Mouse (Mus musculus): ENCODE measurements around the gene Frk.
A peak's percentile ranks its signal among the peaks of the same experiment; 100 is the strongest.
"Not testable (repeated sequence)": the region's sequence is repeated elsewhere in the genome, so short reads cannot be mapped to it uniquely, and the experiment has no call there.

Gene Frk

DNA sequence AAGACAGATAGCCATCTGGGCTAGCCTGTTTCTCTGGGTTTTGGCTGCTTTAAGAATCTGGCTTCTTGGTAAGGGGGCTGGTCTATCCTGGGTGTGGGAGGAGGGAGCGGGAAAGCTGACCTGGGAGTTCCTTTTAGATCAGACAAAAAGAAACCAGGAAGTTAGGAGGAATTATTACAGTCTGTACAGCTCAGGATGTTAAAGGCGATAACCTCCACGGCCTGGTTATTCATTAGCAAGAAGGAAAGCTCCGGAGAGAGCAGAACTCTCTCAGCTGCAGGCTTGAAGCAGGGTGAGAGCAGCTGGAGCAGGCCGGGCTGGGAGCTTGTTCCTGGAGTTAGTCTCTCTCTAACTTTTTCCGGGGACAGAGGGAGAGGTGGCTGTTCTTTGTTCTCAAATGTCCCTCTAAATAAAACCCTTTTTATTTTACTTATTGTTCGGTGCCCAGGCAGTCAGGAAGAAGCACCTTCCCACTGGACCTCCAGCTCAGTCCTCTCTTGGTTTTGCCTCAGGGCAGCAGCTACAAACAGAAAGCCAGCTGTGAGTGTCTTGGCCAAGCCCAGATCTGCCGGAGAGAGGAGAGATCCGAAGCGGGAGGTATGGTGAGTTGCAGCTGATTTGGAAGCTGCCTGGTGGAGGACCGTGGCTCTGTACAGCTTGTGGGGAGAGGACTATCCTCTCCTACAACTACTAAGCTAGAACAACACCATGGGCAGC is at the start of gene Frk:
TSS of gene Frk (plus strand) at position 103 of the 717 bp plus-strand sequence.
- DNase-seq = no peak

DNA sequence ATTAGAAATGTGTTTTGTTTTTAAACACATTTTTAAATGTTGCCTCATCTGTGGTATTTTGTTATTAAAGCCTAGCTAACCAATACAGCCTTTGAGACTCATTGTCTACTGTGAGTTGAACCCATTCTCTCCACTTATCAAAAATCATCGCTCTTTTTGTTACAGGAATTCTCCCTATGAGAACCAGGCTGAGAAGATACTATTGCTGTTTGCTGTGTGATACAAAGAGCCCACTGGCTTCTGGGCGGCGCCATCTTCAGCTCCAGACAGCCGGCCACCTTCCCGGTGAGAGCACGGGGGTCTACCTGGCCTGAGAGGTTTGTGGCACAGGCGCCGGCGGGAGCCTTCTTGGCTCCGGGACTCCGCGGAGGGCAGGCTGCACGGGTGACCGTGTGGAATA is 49.0 kb upstream of the Frk start:
- not testable (repeated sequence) for DNase-seq

DNA sequence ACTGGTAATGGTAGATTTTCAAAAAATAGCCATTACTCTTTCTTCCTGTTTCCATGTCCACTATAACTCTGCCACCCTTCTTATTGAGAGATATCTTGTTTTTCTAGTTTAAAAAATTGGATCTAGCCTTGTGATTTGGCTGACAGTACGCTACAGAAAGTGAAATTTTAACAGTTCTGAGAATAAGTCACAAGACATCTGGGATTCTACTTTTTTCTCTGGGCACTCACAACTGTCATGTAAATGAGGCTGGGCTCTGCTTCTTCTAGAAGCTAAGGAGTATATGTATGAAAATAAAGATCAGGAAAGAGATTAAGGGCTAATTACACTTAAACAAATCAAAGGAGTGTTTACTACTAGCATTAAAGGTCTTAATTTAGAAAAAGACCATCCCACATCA is 33.7 kb upstream of the Frk start:
- no peak for DNase-seq

DNA sequence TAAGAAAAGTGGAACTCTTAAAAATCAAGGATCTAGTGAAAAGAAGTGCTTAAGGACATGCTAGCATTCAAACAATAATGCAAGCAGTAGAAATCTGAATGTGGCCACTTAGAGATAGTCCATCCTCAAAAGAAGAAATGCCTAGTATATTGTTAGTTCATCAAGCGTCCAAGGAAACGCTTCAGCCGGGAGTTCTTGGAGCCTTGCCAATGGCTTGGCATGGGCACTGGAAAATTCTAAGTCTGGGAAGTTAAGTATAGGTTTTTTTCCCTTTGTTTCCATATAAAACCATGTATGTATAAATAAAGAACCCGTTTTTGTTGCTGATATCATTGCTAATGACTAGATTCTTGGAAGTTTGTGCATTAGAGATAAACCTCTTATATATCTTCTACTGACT is 21.7 kb upstream of the Frk start:
- DNase-seq = no peak

DNA sequence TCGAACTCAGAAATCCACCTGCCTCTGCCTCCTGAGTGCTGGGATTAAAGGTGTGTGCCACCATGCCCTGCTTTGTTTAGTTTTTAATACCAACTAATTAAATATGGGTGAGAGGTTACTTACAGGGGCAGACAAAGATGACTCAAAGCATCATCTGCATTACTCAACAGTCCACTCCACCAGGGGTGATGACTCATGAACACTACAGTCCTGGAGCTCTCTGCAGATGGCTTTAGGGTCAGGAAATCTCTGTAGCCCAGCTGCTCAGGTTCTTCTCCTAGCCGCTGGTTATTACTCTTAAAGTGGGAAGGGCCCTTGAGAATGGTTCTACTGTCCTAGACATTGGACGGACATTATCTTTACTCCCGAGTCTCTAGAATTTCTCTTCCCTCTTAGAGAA is 18.9 kb upstream of the Frk start:
- DNase-seq = no peak

DNA sequence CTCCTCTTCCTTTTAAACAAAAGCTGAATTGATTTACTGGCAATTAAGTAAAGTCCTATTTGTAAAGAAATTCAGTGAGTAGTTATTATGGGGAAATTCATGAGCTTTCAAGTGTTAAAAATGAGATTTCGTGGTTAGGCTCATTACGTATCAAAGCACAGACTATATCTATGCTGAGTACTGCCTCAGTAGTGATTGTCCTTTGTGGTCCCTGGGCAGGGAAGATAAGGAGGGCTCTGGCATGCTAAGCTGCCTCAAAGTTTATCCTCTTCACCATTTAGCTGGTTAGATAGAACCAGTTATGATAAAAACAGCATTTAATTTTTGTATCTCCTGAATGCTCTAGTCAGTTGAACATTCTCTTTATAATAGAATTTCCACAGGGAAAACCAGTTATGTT is 14.2 kb upstream of the Frk start:
- no peak for DNase-seq

DNA sequence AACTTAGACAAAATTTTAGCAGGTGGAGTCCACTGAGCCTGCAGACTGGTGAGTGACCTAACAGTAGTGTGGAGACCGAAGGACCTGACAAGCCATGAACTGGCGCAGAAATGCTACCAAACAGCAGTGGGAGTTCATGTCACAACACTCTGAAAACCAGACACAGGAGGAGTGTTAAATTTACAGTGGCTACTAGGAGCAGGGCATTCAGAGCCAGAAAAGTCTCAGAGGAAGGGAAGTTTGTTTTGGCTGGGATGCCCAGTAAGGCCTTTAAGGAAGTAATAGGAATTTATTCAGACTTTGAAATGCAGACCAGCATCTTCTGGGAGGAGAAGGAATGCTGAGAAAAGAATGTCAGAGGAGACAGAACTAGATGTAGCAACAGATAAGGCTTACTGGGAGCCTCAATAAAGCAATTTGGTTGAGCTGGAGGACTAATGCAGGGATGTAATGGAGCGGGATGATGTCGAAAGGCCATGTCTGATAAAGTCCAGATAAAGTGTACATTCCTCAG is 3.2 kb upstream of the Frk start:
- DNase-seq = no peak

DNA sequence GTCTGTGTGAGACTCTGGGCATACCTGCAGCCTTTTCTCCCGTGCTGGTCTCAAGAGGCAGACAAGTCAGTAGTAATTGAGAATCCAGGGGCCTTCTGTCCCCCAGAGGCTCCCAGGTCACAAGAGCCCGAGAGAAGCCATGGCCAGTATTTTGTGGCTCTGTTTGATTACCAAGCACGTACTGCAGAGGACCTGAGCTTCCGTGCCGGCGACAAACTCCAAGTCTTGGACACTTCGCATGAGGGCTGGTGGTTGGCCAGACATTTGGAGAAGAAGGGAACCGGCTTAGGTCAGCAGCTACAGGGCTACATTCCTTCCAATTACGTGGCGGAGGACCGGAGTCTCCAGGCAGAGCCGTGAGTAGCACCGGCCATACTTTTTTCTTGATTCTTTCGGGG is 814 bp downstream of the Frk start:
- DNase-seq = no peak

DNA sequence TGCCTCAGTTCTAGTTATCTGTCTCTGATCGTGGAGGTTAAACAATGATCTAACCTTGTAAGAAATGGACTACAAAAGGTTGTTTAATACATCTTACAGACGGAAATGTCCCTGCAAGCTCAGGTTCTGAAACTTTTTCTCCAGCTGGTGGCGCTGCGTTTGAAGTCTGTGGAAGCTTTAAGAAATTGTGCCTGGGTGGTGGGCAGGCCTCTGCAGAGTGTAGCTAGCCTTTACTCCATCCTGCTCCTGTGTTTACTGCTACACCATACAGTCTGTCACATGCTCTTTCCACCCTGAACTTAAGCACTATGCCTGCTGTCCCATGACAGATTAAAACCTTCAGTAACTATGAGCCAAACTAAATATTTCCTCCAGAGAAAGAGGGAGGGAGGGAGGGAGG is 1.9 kb downstream of the Frk start:
- DNase-seq = no peak

DNA sequence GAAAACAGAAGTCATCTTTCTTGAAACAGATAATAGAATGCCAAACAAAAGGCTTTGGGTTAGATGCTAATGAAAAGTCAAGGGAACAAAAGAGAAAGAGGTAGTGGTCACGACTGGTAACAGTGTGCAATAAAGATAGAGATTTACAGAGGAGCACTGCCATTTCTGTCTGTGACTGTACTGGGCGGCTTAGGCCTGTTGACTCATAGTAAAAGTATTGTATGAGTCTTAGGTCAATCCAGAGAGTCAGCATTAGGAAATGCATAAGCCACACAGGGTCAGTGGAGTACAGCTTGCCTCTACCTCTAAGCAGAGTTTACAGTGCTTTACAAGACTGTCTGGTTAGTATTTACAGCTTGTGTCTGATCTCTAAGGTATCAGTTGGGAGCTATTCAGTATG is 24.6 kb downstream of the Frk start:
- DNase-seq = no peak

DNA sequence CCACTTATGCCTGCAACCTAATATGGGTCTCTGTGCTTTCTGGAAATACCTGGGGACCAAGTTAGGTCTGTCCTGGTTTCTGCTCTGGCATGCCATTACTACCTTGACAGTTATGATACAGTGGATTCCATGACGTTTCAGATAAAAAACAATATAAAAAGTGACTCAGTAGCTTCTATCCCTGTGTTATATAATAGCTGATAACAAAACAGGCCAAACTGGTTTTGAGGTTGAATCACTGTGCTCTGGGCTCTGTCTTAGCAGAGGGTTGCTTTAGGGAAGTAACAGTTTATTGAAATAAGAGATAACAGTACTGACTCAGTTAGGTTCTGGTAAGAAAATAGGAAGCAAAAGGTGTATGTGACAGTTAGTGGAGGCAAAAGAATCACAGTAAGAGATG is 25.4 kb downstream of the Frk start:
- no peak for DNase-seq

DNA sequence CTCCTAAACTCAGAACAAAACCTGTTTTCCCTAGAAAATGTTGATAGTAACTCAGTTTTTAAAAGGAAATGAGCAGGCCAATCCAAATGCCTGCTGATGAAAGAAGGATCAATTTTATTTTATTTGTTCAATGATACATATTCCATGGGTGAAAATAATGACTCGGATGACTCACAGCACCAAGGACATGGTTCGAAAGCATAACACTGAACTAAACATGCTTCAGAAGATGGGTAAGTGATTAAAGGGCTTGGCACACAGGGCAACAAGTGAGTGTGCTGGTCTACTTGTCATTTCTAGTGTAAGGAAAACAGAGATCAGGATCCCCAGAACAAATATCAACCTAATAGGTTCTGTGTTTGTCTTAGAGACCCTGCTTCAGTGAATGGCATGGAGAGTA is 26.1 kb downstream of the Frk start:
- DNase-seq = no peak

DNA sequence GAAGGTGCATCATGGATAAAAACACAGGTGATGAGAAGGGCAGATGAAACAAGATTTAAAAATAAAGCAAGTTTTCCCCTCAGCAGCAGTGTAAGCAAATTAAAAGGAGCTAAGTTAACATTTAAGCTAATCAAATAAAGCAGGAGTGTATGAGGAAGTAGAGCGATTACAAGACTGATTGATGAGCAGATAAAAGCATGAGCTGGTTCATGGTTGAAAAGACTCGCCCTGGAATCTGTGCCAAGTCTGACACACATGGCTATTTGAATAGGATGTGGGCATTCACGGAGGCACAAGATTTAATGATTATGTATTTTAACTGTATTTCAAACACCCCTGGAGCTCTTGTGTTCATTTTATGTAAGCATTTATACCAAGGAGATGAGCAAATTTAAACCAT is 28.0 kb downstream of the Frk start:
- no peak for DNase-seq

DNA sequence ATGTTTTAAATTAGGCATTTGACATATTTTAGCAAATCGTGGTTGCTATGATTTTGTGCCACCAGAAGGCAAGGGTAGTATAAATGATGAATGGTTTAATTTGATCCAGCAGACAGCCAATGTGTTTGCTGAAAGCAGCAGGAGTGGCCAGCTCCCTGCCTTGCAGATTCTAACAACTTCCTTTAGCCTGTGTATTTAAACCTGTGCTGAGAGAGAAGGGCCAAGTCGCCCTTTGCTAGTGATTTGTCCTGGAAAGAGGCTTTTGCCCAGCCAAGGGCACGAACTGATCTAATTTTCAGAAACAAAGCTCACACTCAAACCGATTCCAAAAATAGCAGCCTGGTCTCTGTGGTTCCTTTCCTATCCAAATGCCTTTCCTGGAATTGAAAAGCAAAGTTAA is 29.4 kb downstream of the Frk start:
- no peak for DNase-seq

DNA sequence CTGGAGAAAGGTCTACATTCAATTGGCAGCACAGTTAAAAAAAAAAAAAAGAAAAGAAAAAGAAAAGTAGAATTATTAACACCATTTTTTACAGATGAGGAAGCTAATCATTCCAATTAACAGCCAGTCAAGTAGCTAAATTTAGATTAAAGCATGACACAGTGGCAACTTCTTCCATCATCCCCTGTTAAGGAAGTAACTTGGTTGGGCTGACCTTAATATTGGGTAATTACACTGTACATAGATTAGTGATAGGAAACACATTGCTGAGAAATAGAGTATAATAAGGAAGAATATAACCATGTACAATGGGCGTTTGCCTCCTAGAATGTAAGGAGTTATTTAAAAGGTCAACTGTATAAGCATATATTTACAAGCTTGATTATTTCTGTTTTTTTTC is 42.4 kb downstream of the Frk start:
- DNase-seq = no peak

DNA sequence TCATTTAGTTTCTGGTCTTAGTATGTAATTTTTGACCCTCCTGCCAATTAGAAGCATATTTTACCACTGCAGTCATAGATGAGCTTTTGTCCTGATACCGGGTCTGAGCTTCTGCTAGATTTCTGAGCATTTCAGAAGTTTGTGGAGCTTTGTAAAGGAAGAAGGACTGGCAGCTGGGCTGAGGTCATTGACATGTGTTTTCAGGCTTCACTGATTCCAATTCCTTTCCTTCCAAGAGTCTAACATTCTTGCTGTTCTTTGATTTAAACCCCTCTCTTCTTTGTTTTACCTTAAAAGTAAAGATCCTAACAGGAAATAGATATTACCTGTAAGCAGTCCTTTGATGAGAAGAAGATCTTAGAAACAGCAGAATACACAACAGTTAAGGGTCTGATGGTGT is 48.6 kb downstream of the Frk start:
- DNase-seq = no peak

DNA sequence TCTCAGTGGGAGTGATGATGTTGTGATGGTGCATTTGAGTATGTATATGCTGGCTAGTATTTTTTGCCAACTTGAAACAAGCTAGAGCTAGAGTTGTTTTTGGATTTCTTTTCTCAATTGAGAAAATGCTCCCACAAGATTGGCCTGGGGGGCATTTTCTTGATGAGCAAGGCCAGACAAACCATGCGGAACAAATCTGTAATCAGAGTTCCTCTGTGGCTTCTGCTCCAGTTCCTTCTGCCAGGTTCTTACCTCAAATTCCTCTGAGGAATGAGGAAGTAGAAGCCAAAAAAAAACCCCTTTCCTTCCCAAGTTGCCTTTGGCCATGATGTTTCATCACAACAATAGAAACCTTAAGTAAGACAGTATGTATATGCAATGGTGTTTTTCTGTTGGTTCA is 49.3 kb downstream of the Frk start:
- DNase-seq = no peak

DNA sequence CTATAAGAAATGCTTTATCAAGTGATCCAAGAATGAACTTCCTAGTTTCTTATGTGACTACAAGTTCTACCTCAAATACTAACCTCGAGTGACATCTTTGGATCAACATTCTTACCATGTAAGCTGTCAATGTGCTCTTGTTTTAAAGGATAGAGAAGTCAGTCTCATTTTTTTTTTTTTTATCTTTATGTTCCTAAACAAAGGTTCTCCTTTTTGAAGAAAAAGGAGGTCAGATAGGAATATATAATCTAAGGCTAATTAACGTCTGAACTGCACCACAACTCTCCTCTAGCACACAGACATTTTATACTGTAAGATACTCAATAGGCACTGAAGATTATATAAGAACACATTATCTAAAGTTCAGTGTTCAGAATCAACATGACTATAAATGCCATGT is 57.5 kb downstream of the Frk start:
- no peak for DNase-seq

DNA sequence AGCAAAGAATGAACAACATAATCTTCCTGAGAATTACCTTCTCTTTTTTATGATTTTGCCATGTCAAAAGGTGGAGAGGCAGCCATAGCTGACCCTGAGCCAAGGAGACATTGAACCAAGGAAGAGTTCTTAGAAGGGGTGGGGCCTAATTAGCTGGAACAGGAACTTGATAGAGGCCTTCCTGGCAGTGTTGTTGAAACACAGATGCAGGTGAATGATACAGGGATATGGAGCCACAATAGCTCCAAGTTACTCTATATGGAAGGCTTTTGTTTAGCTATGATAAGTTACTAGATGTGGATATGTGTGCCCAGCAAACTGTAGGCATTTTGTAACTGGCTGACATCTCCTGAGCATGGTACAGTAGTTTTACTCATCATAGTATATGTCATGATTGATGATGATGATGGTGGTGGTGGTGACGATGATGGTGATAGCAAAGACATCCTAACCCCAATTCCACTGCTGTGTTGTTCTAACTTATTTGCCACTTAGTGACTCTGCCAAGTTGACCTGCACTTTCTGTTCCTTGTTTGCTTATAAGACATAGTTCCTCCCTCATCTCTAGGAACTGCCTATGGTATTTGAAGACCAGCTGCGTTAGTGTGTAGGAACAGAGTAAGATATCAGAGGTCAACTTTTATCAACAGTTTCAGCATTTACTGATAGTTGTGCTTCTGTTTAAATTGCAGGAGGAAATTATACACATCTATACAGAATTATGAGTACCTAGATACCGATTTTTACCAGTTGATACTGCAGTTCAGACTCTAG is 58.7 kb downstream of the Frk start:
- no peak for DNase-seq

DNA sequence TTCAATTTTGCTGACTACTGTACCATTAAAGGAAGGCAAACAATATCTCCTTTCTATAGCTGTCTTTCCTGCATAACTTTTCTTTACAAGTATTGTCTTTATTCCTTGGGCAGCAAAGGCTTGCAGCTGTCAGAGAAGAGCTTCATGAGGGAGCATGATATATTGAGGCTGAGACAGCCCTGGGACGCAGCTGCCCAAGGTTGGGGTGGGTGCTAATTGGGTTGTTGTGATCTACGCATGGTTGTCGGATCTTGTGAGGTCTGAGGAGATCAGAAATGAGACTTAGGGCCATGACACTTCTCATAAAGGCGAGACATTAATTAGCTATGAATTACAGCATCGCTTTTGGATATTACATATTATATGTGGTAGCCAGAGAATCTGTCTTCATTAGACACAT is 67.4 kb downstream of the Frk start:
- no peak for DNase-seq

DNA sequence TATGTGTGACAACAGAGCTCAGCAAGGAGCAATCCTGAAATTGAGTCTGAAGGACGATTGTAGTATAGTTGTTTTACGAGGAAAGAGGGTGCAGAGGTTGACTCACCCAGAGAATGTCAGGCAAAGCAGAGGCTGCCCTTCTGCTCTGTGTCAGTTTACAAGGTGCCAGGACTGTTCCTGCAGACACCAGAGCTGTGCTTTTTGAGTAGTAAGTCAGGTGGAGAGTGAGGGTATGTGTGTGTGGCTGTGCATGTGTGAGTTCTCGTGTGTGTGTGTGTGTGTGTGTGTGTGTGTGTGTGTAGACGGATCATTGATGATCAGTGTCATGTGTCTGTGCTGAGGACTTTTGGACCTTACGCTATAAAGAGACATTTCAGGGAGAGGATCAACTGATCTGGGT is 68.4 kb downstream of the Frk start:
- no peak for DNase-seq

DNA sequence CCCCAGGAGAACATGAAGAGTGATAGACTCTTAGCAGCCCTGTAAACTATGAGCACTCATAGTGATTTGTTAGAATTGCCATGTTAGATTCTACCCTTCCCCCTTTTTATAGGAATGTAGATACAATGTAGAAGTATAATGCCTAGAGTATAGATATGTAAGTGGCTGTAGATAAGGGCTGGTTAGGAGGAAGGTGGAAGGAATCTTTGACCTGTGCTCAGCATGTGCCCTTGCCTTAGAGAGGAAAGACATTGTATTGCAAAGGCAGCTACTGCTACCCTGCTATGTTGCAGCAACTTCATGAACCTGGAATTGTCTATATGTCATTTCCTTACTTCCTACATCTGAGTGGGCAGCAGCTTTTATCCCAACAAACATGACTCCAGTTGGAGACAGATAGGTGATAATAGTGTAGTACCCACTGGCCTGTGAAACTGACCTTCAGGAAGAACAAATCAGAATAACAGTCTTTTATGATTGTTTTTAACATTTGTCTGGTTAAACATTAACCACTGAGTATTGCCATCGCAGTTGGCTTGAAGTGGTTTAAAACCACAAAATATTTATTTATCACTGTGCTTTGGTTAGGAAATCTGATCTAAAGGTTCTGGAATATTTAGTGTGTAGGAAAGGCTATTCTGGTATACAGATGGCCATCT is 80.4 kb downstream of the Frk start:
- no peak for DNase-seq

DNA sequence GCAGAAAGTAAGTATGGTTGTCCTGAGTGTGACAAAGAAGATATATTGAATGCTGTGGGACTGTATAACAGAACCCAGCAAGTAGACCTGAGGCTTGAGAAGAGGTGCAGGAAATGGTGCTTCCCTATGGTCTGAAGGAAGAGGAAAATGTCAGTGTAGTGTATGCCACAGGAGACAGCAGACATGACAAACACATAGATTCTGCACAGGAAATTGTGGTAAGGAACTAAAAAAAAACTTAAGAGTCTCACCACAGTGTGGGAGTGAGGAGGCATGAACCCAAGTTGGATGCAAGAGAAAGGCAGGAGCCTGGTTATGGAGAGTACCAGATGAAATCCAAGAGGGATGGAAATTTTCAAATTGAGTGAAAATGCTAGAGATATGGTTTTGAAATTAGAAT is 132.3 kb downstream of the Frk start:
- no peak for DNase-seq

DNA sequence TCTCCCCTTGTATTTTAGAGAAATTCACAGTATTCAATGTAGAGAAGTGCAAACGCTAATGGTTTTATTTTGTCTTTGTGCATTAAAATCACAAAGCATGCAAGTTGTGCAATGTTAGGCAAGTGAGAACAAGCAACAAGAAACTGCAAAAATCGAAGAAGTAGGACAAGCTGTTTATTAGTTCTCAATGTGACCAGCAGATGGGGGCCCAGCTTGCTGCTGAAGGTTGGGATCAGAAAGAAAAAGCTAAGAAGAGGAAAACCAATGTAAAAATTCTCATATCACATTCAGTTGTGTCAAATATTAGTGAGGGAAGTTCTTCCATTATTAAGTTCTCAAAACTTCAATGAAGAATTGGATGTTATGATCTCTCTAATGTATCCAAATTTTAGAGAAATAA is 134.0 kb downstream of the Frk start:
- DNase-seq = peak; percentile 7

Measured in right cerebral cortex, postnatal 14 days (tissue).